Mouse (Mus musculus): ENCODE results near the gene Perm1. TPM values are rescaled to one million over a fixed set of nuclear protein-coding genes. Genes with fewer than 3 reads are reported as not detected.

The Perm1 gene
- total and polyA plus RNA-seq, 2 experiments from 2014 or later: 42.9 to 68.3 TPM

DNA sequence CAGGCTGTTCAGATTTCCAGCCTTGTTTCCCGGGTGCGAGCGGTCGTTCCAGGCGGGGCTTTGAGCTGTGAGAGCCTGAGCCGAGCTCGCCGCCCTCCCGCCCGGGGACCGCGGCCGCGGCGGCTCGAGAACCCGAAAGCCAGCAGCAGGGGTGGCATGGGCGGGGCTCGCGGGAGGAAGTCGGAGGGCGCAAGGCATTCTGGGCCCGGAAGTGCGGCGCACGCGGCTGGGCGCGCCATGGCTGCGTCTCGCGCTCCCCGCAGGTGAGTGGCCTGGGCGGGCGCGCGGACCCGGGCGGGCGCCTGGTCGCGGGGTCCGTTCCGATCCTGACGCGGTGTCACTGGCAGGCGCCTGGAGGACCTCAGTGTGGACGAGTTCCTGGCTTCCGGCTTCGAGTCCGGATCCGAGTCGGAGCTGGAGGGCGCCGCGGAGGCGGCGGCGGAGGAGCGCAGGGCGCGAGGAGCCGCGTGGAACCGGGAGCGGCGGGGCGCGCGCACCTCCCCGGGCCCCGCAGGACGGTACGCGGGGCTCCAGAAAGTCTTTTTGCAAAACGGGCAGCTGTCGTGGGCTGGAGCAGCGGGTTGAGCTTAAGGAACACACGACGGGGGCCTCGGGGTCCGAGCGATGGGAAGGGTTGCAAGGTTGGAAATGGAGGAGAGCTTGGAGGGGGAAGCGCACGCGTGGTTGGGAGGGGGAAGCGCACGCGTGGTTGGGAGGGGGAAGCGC lies 20.3 kb downstream of the Perm1 start, which contains the start of gene Noc2l:
Noc2l (plus strand) TSS at position 203 of the 726 bp plus-strand sequence.
- H3K4me3 ChIP-seq (ENCODE audit: low read depth, low read length): peak within 1 kb of the TSS; percentile 75
- TF ChIP-seq CTCF (IDR thresholded peaks at IDR 0.05; ENCODE audit: low read depth) (no peak), EP300 (IDR thresholded peaks at IDR 0.05; ENCODE audit: low read depth) (no peak)

GRCm38 (mm10) chr4:156236651-156237447 lies 21.2 kb downstream of the Perm1 start:
- H3K4me1 ChIP-seq (ENCODE audit: control insufficient read depth, insufficient read depth): peaks cover 6% of the 10 kb centered on the region
- 32% methylated on average over 56 of the region's 60 CpGs for WGBS
- no peaks in the 10 kb centered on the region for H3K9me3 ChIP-seq (replicated peaks; ENCODE audit: control insufficient read depth, low read length)
- peaks cover 45% of the 10 kb centered on the region for H3K36me3 ChIP-seq (replicated peaks; ENCODE audit: control insufficient read depth, insufficient read depth, low read length)
- ATAC-seq (ENCODE audit: insufficient read depth, low read depth) (no peak), DNase-seq (ENCODE audit: low spot score) (no peak)
- H3K27me3 ChIP-seq (ENCODE audit: control insufficient read depth, insufficient read depth, low read length): no peaks in the 10 kb centered on the region
- no peak overlapping the region for H3K27ac ChIP-seq (ENCODE audit: low read depth)
- H3K9ac ChIP-seq (replicated peaks; ENCODE audit: low read depth, low read length): 0 out of 2 replicates have a peak overlapping the region, but pooled peaks have one; percentile 61
- TF ChIP-seq CTCF (IDR thresholded peaks at IDR 0.05; ENCODE audit: low read depth): no peak
- TF ChIP-seq EP300 (IDR thresholded peaks at IDR 0.05; ENCODE audit: low read depth): no peak
- H3K4me3 ChIP-seq (ENCODE audit: low read depth, low read length): peak overlapping the region; percentile 75
- peak overlapping the region; percentile 64 for H3K4me2 ChIP-seq (ENCODE audit: low read depth, low read length)

More for the DNA sequence above, 20.3 kb downstream of the Perm1 start, which contains the start of gene Noc2l:
- peak within 1 kb of the TSS; percentile 61 for H3K9ac ChIP-seq (replicated peaks; ENCODE audit: low read depth, low read length)
- no peaks in the 10 kb centered on the region for H3K27me3 ChIP-seq (ENCODE audit: control insufficient read depth, insufficient read depth, low read length)
- ATAC-seq (ENCODE audit: insufficient read depth, low read depth) (peak; percentile 93), DNase-seq (ENCODE audit: low spot score) (peak; percentile 91)
- H3K36me3 ChIP-seq (replicated peaks; ENCODE audit: control insufficient read depth, insufficient read depth, low read length): peaks cover 45% of the 10 kb centered on the region
- H3K27ac ChIP-seq (ENCODE audit: low read depth): peak within 1 kb of the TSS; percentile 83
- H3K4me1 ChIP-seq (ENCODE audit: control insufficient read depth, insufficient read depth): peaks cover 6% of the 10 kb centered on the region
- WGBS: 1% methylated on average over 89 of the region's 90 CpGs
- H3K4me2 ChIP-seq (ENCODE audit: low read depth, low read length): peak within 1 kb of the TSS; percentile 64
- H3K9me3 ChIP-seq (replicated peaks; ENCODE audit: control insufficient read depth, low read length): no peaks in the 10 kb centered on the region

- H3K4me1 ChIP-seq (ENCODE audit: control insufficient read depth, insufficient read depth): no peaks in the 10 kb centered on the region
- WGBS: 56% methylated on average over 11 of the region's 11 CpGs
- DNase-seq (ENCODE audit: low spot score) (no peak), ATAC-seq (ENCODE audit: insufficient read depth, low read depth) (no peak)
- H3K9ac ChIP-seq (replicated peaks; ENCODE audit: low read depth, low read length): no peak overlapping the region
- no peak overlapping the region for H3K4me3 ChIP-seq (ENCODE audit: low read depth, low read length)
- H3K4me2 ChIP-seq (ENCODE audit: low read depth, low read length): no peak overlapping the region
- H3K27ac ChIP-seq (ENCODE audit: low read depth): no peak overlapping the region
- peaks cover 4% of the 10 kb centered on the region for H3K27me3 ChIP-seq (ENCODE audit: control insufficient read depth, insufficient read depth, low read length)
- peaks cover 40% of the 10 kb centered on the region for H3K36me3 ChIP-seq (replicated peaks; ENCODE audit: control insufficient read depth, insufficient read depth, low read length)
- TF ChIP-seq EP300 (IDR thresholded peaks at IDR 0.05; ENCODE audit: low read depth): no peak
- TF ChIP-seq CTCF (IDR thresholded peaks at IDR 0.05; ENCODE audit: low read depth): no peak
- no peaks in the 10 kb centered on the region for H3K9me3 ChIP-seq (replicated peaks; ENCODE audit: control insufficient read depth, low read length)
Observed at GRCm38 (mm10) chr4:156249567-156249966, 33.9 kb downstream of the Perm1 start.

DNA sequence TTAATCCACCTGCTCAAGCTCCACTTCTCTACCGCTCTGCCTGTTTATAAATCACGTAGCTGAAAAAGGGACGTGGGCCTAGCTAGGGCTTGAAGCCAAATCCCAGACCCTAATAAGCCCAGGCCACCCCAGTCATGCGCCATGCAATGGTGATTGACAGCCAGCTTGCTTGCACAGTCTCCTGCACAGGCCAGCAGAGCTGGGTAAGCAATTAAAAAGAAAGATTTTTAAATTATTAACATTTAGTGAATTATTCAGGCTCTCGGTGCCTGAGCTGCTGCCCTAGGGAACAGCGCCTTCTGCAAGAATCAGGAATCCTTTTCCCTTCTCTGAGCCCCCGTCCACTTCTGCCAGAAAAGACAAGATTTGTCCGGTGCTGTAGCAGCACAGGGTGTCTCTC lies 35.4 kb downstream of the Perm1 start:
- TF ChIP-seq CTCF (IDR thresholded peaks at IDR 0.05; ENCODE audit: low read depth) (no peak), EP300 (IDR thresholded peaks at IDR 0.05; ENCODE audit: low read depth) (no peak)
- Histone ChIP-seq H3K4me2 (ENCODE audit: low read depth, low read length) (no peak overlapping the region), H3K9ac (replicated peaks; ENCODE audit: low read depth, low read length) (no peak overlapping the region), H3K9me3 (replicated peaks; ENCODE audit: control insufficient read depth, low read length) (no peaks in the 10 kb centered on the region), H3K4me3 (ENCODE audit: low read depth, low read length) (no peak overlapping the region), H3K27ac (ENCODE audit: low read depth) (no peak overlapping the region), H3K4me1 (ENCODE audit: control insufficient read depth, insufficient read depth) (no peaks in the 10 kb centered on the region), H3K36me3 (replicated peaks; ENCODE audit: control insufficient read depth, insufficient read depth, low read length) (peaks cover 25% of the 10 kb centered on the region), H3K27me3 (ENCODE audit: control insufficient read depth, insufficient read depth, low read length) (peaks cover 17% of the 10 kb centered on the region)
- WGBS: 69% methylated on average over 8 of the region's 8 CpGs
- ATAC-seq (ENCODE audit: insufficient read depth, low read depth) (no peak), DNase-seq (ENCODE audit: low spot score) (no peak)

- no peak overlapping the region for H3K27ac ChIP-seq (ENCODE audit: low read depth)
- H3K9ac ChIP-seq (replicated peaks; ENCODE audit: low read depth, low read length): no peak overlapping the region
- H3K4me3 ChIP-seq (ENCODE audit: low read depth, low read length): no peak overlapping the region
- H3K36me3 ChIP-seq (replicated peaks; ENCODE audit: control insufficient read depth, insufficient read depth, low read length): peaks cover 15% of the 10 kb centered on the region
- H3K27me3 ChIP-seq (ENCODE audit: control insufficient read depth, insufficient read depth, low read length): peaks cover 17% of the 10 kb centered on the region
- DNase-seq (ENCODE audit: low spot score) (no peak), ATAC-seq (ENCODE audit: insufficient read depth, low read depth) (no peak)
- no peaks in the 10 kb centered on the region for H3K9me3 ChIP-seq (replicated peaks; ENCODE audit: control insufficient read depth, low read length)
- WGBS: 35% methylated on average over 7 of the region's 7 CpGs
- TF ChIP-seq EP300 (IDR thresholded peaks at IDR 0.05; ENCODE audit: low read depth) (no peak), CTCF (IDR thresholded peaks at IDR 0.05; ENCODE audit: low read depth) (no peak)
- H3K4me1 ChIP-seq (ENCODE audit: control insufficient read depth, insufficient read depth): no peaks in the 10 kb centered on the region
- no peak overlapping the region for H3K4me2 ChIP-seq (ENCODE audit: low read depth, low read length)
Observed at GRCm38 (mm10) chr4:156252140-156252539, 36.5 kb downstream of the Perm1 start.

Measured in heart, postnatal 0 days (tissue).